Mouse (Mus musculus) cortical plate, adult 2 months (tissue): Measurements from ENCODE around the gene Abhd17c.

ENCODE experiments used
- CTCF ChIP-seq: fragments of 200-500 bp; IDR thresholded peaks from 2 replicates; pipeline ENCODE4 v1.5.1; 2011; ENCODE audit warnings: mild to moderate bottlenecking, control low read depth, low read length; ENCODE audit not compliant: insufficient read depth; ENCODE audit errors: extremely low read depth
- POLR2A ChIP-seq: fragments of 200-500 bp; IDR thresholded peaks from 2 replicates; pipeline ENCODE4 v1.6.1; 2011; ENCODE audit warnings: mild to moderate bottlenecking, low read length, control low read depth; ENCODE audit not compliant: insufficient read depth; ENCODE audit errors: extremely low read depth

- TF ChIP-seq CTCF (no peak), POLR2A (no peak)
Measured at GRCm38 (mm10) chr7:84096501-84096900, 55.2 kb downstream of the Abhd17c start.
